Mouse (Mus musculus) stomach, postnatal 0 days (tissue): Measurements from ENCODE around the gene Eps8l2.

Source experiments
- CTCF ChIP-seq: IDR thresholded peaks from 2 replicates; pipeline ENCODE4 v1.5.1; 2016; ENCODE audit warnings: antibody characterized with exemption, low read depth, mild to moderate bottlenecking, moderate library complexity
- EP300 ChIP-seq: optimal IDR thresholded peaks from 2 replicates; pipeline ENCODE3; 2016; ENCODE audit warnings: antibody characterized with exemption

DNA sequence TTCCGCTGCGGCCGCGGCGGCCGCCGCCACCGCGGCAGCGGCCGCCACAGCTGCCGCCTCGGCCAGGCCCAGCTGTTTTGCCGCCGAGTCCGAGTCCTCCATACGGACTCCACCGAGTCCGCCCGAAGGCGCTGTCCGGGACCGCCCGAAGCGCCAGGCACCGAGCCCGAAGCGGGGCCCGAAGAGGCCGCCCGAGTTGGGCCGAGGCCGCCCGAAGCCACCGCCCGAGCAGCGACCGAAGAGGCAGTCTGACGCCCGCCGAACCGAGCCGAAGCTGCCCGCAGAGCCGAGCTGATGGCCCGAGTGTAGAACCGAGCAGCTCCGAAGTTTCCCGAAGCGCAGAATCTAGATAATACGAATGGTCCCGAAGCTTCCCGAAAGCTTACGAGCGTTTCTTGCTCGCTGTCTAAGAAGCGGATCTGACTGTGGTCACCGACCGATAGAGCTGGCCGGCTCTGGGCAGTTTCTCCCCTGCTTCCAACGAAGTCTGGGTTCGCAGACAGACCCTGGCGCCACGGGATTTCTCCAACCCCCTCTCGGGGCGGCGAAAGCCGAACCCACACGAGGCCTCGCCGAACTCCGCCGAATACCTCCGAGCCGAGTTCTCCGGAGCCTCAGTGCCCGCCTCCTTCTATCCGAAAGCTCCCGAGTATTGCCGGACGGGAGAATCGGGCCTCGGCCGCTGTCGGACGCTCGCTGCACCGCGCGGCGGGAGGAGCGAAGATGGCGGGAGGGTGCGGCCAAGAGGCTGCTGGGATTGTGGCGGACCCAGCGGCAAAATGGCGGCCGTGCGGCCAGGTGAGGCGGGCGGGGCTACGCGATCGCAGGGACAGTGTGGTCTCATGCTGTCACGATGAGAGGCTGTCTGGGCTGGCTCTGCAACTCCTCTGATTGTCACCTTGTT lies 11.0 kb upstream of the Eps8l2 start, which contains the start of the genes Deaf1 and Tmem80:
- no peak for TF ChIP-seq EP300
- TF ChIP-seq CTCF = no peak; the same call in 1 of the 2 replicates
